Mouse (Mus musculus): ENCODE measurements around the gene Thap7. TPM values are rescaled to one million over a fixed set of nuclear protein-coding genes. Genes with fewer than 3 reads are reported as not detected.

Gene Thap7
- polyA plus RNA-seq (2015; fragmentation: Nextera tagmentation; extraction: Ambion mirVana): 79.7 and 81.0 TPM in 2 replicates

GRCm38 (mm10) chr16:17530640-17531288, at the start of gene Thap7:
Gene Thap7, minus strand, starts transcription at chr16:17531136.
- peak; percentile 98 for DNase-seq (ENCODE audit: low spot score)

DNA sequence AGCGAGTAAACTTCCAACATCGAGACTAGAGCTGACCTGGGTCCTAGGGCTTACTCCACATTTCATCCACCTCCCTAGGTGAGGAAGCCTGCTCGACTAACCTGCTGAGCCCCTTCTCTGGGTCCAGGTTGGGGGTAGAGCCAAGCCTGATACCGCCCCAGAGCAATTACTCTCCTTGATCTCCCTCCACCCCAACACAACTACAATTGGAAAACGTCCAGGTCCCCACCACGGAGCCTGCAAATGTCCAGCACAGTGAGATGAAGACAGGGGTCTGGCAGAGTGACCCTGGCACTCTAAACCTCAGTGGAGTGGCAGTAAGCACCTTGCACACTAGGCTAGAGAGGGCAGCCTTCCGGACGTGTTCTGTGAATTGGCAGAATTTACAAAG, 45.9 kb upstream of the Thap7 start:
- DNase-seq (ENCODE audit: low spot score): no peak

- peak; percentile 21 for DNase-seq (ENCODE audit: low spot score)
Measured at GRCm38 (mm10) chr16:17575870-17576824, 45.2 kb upstream of the Thap7 start.

GRCm38 (mm10) chr16:17566186-17566585, 35.2 kb upstream of the Thap7 start:
- DNase-seq (ENCODE audit: low spot score): no peak

GRCm38 (mm10) chr16:17564771-17565170, 33.8 kb upstream of the Thap7 start:
- DNase-seq (ENCODE audit: low spot score): no peak

DNA sequence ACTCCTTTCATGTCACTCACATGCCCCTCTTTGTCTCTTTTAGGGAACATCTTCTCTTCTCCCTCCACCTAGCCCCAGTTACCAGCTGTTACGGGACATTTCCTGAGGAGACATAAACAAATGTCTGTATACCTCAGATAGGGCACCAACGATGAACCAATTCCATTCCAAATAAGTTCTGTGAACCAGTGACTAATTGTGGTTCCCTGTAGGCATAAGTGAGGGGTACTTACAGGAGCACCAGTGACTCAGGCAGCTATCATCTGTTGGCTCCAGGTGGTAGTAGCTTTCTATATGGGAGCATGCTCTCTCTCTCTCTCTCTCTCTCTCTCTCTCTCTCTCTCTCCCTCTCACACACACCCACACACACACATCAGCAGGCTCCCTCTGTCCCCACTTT, 33.3 kb upstream of the Thap7 start:
- no peak for DNase-seq (ENCODE audit: low spot score)

DNA sequence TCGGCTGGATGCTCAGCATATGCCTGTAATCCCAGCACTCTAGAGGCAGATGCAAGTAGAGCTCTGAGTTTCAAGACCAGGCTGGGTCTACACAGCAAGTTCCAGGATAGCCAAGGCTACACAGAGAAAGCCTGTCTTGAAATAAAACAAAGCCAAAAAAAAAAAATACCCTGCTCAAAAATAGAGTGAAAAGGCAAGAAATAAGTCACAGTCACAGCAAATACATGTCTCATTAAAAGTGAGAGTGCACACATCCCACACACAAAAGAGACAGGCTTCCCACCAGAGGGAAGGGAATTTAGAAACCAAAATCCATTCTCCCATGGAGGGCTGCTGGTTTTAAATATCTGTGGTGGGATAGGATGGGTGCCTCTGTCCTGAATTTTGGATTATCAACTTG, 32.6 kb upstream of the Thap7 start:
- DNase-seq (ENCODE audit: low spot score): no peak

- DNase-seq (ENCODE audit: low spot score): peak; percentile 5
Measured at GRCm38 (mm10) chr16:17561751-17562208, 30.8 kb upstream of the Thap7 start, which contains the start of gene P2rx6. Gene P2rx6, plus strand, starts transcription at chr16:17561885.

- no peak for DNase-seq (ENCODE audit: low spot score)
Measured at GRCm38 (mm10) chr16:17561128-17561750, 30.3 kb upstream of the Thap7 start, which contains the start of gene Lrrc74b. Gene Lrrc74b, minus strand, starts transcription at chr16:17561247.

DNA sequence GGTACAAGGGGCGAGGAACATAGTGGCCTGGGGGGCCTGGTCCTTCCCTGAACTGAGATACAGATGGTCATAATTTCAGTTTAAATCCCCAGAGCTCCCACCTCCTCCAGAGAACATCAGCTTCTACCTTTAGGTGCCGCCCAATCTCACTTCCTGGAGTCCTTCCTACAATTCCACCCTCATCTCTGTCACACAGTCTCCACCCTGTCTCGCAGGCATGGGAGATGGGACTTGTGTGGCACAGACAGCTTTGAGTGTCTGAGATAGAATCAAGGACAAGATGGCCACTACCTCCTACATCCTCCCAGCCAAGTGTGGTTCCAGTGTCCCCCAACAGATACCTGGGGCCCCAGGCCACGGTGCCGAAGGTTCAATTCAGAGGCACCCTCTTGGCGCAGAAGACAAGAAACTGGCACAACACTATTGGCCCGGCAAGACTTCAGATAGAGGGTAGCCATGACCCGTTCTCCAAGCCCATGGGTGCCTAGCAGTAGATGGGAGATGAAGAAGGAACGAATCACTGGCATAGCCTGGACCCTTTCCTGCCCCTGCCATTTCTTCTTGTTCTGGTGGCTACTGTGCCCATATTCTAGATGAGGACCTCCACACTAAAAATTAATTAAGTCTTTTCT, 28.6 kb upstream of the Thap7 start:
- no peak for DNase-seq (ENCODE audit: low spot score)

DNA sequence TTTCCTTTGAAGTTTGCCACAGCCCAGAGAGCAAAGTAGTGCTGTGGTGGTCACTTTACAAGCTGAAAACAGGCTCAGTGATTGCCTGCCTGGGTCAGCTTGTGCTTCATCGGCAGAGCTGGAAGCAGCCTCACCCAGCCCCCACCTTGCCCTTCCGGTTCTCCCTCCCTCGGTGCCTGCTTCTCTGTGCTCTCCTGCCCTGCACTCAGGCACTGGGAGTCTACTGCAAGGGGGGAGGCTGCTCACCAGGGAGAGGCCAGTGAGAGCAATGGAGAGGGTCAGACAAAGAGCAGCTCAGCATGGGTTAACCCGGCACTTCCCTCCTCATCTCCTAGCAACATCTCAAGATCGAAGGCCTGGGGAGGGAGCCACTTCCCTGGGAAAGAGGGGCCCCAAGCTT, 27.9 kb upstream of the Thap7 start:
- DNase-seq (ENCODE audit: low spot score): peak; percentile 25

DNA sequence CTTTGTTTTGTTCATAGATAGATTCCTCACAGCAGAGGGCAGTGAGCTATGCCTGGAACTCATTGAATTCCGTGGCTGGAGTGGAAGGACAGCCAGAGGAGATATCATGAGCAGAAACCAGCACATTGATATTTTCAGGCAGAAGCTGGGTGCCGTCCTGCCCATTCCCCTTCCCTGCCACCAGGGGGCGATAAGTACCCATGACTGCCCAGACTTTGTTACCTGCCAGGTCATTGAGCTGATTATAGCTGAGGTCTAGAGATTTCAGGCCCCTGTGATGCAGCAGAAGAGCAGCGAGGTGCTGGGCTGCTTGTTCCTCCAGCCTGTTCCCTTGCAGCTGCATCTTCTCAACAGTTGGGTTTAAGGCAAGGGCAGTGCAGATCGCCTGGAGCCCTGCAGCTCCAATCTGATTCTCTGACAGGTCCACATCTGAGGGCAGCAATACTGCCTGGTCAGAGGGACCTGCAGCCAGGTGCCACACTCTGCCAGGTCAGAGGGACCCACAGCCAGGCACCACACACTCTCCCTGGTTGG, 27.1 kb upstream of the Thap7 start:
- DNase-seq (ENCODE audit: low spot score): peak; percentile 61

DNA sequence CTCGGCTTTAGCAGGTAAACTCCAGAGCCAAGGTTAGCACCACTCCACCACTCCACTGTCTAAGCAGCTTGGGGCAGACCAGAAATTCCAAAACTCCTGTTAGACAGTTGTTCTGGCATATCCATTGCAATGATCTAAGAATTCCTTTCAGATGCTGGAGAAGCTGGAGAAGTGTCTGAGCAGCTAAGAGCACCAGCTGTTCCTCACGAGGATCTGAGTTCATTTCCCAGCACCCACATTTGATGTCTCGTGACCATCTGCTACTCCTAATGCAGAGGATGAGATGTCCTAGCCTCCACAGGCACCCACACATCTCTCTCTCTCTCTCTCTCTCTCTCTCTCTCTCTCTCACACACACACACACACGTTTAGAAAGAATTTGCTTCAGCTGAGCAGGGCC, 26.0 kb upstream of the Thap7 start:
- DNase-seq (ENCODE audit: low spot score): no peak

DNA sequence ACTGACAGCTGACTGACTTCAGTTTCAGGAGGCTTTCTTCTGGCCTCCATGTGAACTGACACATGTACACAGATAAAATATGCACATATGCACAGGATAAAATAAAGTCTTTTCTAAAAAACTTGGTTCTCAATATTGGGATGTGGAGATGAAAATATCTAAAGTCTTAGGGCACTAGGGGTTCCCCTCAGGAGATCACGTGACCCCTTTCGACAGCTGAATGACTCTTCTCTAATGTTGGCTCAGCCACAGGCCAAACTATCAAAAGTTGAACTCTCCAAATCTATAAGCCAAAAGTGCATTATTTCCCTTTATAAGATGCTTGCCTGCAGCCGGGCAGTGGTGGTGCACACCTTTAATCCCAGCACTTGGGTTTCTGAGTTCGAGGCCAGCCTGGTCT, 25.2 kb upstream of the Thap7 start:
- DNase-seq (ENCODE audit: low spot score): no peak

DNA sequence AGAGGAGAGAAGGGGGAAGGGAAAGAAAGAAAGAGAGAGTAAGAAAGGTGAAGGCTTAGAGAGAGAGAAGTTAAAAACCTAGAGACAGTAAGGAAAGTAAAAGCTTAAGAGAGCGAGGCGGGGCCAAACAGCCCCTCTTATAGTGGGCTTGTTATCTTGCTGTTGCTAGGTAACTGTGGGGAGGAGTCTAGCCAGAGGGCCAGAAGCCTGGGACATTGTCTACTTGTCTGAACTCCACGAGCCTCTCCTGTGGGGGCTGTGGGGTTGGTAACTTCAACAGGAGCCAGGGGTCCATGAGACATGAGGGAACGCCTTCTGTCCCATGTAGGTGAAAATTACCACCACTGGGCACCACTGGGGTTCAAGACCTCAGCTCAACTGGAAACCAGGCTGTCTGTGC, 23.8 kb upstream of the Thap7 start:
- DNase-seq (ENCODE audit: low spot score): peak; percentile 20

DNA sequence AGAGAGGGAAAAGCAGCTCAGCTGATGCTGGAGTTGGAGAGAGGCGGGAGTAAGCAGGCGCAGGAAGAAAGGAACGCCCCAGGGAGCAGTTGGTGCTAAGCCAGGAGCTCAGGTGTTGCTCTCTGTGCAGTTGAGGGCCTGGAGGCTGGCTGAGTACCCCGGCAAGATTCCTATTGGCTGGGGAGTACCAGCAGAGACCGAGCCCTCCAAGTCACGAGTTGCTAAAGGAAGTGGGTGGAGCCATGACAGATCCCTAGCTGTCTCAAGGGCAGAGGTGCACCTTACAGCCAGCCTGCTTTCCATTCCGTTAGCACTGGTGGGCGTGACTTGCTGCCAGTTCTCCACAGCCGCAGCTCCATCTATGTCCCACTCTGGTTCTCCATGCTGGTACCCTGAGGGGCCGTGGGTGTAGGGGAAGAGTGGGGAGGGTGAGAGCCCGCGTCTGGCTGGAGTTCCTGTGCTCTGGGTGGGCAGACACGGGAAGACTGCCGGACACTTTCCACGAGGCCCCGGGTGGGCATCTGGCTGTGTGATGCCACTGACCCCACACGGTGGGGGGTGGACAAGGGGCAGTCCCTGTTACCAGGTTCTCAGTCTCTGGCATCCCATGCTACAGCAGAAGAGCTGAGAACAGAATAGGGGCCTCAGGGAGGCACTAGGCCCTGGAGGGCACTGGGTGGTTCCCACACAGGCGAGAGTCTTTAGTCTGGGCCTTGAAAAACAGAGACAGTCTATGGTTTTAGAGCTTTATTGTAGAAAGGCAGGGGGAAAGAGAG, 23.2 kb upstream of the Thap7 start:
- peak; percentile 93 for DNase-seq (ENCODE audit: low spot score)

- no peak for DNase-seq (ENCODE audit: low spot score)
Measured at GRCm38 (mm10) chr16:17552837-17553236, 21.9 kb upstream of the Thap7 start.

GRCm38 (mm10) chr16:17542632-17543031, 11.7 kb upstream of the Thap7 start:
- no peak for DNase-seq (ENCODE audit: low spot score)

DNA sequence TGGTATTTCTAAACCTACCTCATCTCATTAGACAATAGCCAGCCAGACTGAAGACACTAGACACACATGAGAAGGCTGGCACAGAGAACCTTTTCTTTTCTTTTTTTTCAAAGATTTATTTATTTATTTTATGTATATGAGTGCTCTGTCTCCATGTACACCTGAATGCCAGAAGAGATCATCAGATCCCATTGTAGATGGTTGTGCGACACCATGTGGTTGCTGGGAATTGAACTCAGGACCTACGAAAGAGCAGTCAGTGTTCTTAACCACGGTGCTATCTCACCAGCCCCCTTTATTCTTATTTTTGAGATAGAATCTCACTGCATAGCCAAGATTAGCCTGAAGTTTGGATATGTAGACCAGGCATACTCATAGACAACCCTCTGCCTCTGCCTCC, 5.6 kb upstream of the Thap7 start:
- no peak for DNase-seq (ENCODE audit: low spot score)

GRCm38 (mm10) chr16:17532676-17533329, 1.9 kb upstream of the Thap7 start:
- no peak for DNase-seq (ENCODE audit: low spot score)
